Mouse (Mus musculus) ES-CJ7 (cell line): ENCODE results near the gene Ucn3.
"Not testable (repeated sequence)": the region's sequence is repeated elsewhere in the genome, so short reads cannot be mapped to it uniquely, and the experiment has no call there.

Experiments
- DNase-seq: peaks from one replicate; pipeline ENCODE4 v3.0.0; 2011; ENCODE audit warnings: low read depth, low spot score

Ucn3 gene

GRCm38 (mm10) chr13:3945249-3945648, at the start of gene Ucn3:
Gene Ucn3, minus strand, starts transcription at chr13:3945349.
- DNase-seq = no peak

- no peak for DNase-seq
Observed at GRCm38 (mm10) chr13:3992081-3992480, 46.9 kb upstream of the Ucn3 start.

- DNase-seq = no peak
Observed at GRCm38 (mm10) chr13:3968849-3969248, 23.7 kb upstream of the Ucn3 start.

- peak; percentile 28 for DNase-seq
Observed at GRCm38 (mm10) chr13:3951198-3951914, 6.2 kb upstream of the Ucn3 start.

GRCm38 (mm10) chr13:3949477-3949876, 4.3 kb upstream of the Ucn3 start:
- no peak for DNase-seq

GRCm38 (mm10) chr13:3947267-3947666, 2.1 kb upstream of the Ucn3 start:
- DNase-seq = no peak

GRCm38 (mm10) chr13:3944699-3945098, 450 bp downstream of the Ucn3 start:
- no peak for DNase-seq

GRCm38 (mm10) chr13:3926046-3926445, 19.1 kb downstream of the Ucn3 start:
- DNase-seq = no peak

- no peak for DNase-seq
Observed at GRCm38 (mm10) chr13:3925632-3926031, 19.5 kb downstream of the Ucn3 start.

- DNase-seq = no peak
Observed at GRCm38 (mm10) chr13:3924483-3924882, 20.7 kb downstream of the Ucn3 start.

- peak; percentile 87 for DNase-seq
Observed at GRCm38 (mm10) chr13:3917571-3918311, 27.4 kb downstream of the Ucn3 start, which contains the start of the genes Net1 and Tubal3. Gene Net1, minus strand, starts transcription at chr13:3918220. Gene Tubal3, plus strand, starts transcription at chr13:3918274.

- no peak for DNase-seq
Observed at GRCm38 (mm10) chr13:3913504-3913903, 31.6 kb downstream of the Ucn3 start.

- DNase-seq = peak; percentile 12
Observed at GRCm38 (mm10) chr13:3910356-3910755, 34.8 kb downstream of the Ucn3 start.

GRCm38 (mm10) chr13:3908262-3908661, 36.9 kb downstream of the Ucn3 start:
- no peak for DNase-seq

GRCm38 (mm10) chr13:3907151-3907696, 37.9 kb downstream of the Ucn3 start:
- no peak for DNase-seq

- no peak for DNase-seq
Observed at GRCm38 (mm10) chr13:3899301-3899700, 45.8 kb downstream of the Ucn3 start.

- not testable (repeated sequence) for DNase-seq
Observed at GRCm38 (mm10) chr13:3898202-3898601, 46.9 kb downstream of the Ucn3 start.

- peak; percentile 71 for DNase-seq
Observed at GRCm38 (mm10) chr13:3896913-3897312, 48.2 kb downstream of the Ucn3 start.

- DNase-seq = no peak
Observed at GRCm38 (mm10) chr13:3896032-3896431, 49.1 kb downstream of the Ucn3 start.

GRCm38 (mm10) chr13:3895397-3895980, 49.7 kb downstream of the Ucn3 start:
- no peak for DNase-seq

GRCm38 (mm10) chr13:3894549-3894948, 50.6 kb downstream of the Ucn3 start:
- DNase-seq = peak; percentile 20

- peak; percentile 90 for DNase-seq
Observed at GRCm38 (mm10) chr13:3893126-3893734, 51.9 kb downstream of the Ucn3 start.
